Mouse (Mus musculus): Measurements from ENCODE around the gene Stx19. TPM values are rescaled to one million over a fixed set of nuclear protein-coding genes. Genes with fewer than 3 reads are reported as not detected.

Stx19 gene
- polyA plus RNA-seq, 1 experiment from 2014 or later, result 0.59 TPM

DNA sequence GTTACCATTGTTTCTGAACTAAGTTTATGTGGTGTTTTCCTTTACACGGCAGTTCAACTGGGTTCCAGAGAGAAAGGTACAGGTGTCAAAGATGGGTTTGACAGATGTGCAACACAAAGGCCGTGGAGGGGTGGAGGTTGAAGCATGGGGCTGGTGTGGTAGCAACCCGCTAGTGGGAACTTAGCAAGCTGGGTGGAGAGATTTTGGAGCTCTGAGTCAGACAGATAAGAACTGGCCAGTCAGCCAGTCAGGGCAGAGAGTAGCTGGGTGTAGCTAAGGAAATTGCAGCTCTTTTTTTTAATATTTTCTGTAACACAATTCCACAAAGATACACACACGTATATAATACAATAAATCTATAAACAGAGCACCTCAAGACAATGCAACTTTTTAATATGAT, 3.6 kb upstream of the Stx19 start:
- Histone ChIP-seq H3K27ac (replicated peaks) (no peak overlapping the region), H3K9me3 (no peaks in the 10 kb centered on the region), H3K4me3 (no peak overlapping the region), H3K4me1 (no peaks in the 10 kb centered on the region), H3K27me3 (no peaks in the 10 kb centered on the region), H3K4me2 (replicated peaks) (no peak overlapping the region), H3K9ac (replicated peaks) (no peak overlapping the region), H3K36me3 (no peaks in the 10 kb centered on the region)
- WGBS, result 91% methylated on average over 4 of the region's 4 CpGs
- ATAC-seq (replicated peaks), result no peak

GRCm38 (mm10) chr16:62813790-62814189, 686 bp upstream of the Stx19 start:
- WGBS, result 72% methylated on average over 5 of the region's 5 CpGs
- Histone ChIP-seq H3K27ac (replicated peaks) (no peak overlapping the region), H3K4me2 (replicated peaks) (no peak overlapping the region), H3K27me3 (no peaks in the 10 kb centered on the region), H3K9ac (replicated peaks) (no peak overlapping the region), H3K4me1 (no peaks in the 10 kb centered on the region), H3K4me3 (no peak overlapping the region), H3K9me3 (no peaks in the 10 kb centered on the region), H3K36me3 (no peaks in the 10 kb centered on the region)
- no peak for ATAC-seq (replicated peaks)

DNA sequence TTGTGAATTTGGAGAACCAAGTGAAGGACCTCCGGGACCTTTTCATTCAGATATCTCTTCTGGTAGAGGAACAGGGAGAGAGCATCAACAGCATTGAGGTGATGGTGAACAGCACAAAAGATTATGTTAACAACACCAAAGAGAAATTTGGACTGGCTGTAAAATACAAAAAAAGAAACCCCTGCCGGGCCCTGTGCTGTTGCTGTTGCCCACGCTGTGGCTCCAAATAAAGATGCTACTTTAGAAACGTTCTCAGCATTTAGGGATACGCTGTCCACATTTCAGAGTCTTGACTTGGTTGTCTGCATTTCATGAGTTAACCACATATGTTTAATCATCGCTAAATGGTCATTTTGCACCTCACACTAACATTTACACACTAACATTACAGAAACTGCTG, 8.0 kb downstream of the Stx19 start:
- WGBS, result 97% methylated on average over 6 of the region's 6 CpGs
- H3K4me2 ChIP-seq (replicated peaks), result no peak overlapping the region
- H3K27me3 ChIP-seq, result no peaks in the 10 kb centered on the region
- H3K4me1 ChIP-seq, result no peaks in the 10 kb centered on the region
- H3K9ac ChIP-seq (replicated peaks), result no peak overlapping the region
- H3K9me3 ChIP-seq, result no peaks in the 10 kb centered on the region
- H3K36me3 ChIP-seq, result no peaks in the 10 kb centered on the region
- ATAC-seq (replicated peaks), result no peak
- no peak overlapping the region for H3K4me3 ChIP-seq
- H3K27ac ChIP-seq (replicated peaks), result no peak overlapping the region

DNA sequence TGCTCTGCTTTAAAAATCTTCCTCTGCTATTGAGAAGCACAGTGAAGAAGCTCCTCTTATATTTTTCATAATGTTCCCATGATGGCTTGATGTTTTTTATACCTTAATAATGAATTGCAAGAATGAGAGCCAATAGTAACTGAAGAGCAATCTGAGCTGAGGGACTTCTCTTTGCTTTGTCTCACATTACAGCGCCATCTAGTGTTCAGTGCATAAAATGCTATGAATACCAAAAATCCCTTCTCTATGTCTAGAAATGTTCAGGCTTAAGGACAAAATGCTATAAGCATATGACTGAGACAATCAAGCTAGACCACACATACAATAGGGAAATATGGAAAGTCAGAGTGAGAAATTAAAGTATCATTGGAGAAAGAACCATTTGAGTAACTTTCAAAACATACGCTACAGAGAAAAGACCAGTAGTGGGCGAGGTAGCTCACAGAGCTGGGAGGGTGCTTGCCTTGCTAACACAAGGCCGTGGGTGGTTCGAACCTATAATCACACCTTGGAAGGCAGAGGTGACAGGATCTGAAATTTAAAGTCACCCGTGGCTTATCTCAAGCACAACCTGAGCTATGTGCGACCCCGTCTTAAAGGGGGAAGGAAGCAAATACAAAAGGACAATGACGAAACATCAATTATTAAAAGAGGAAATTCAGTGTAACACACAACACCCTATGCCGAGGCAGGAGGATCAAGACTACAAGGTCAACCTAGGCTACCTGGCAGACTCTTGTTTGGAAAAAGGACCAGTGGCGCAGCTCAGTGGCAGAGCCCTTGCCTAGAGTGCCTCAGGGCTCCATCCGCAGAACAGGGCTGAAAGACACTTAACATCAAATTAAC, 11.9 kb downstream of the Stx19 start:
- Histone ChIP-seq H3K4me1 (no peaks in the 10 kb centered on the region), H3K9me3 (no peaks in the 10 kb centered on the region), H3K36me3 (no peaks in the 10 kb centered on the region), H3K4me3 (no peak overlapping the region), H3K4me2 (replicated peaks) (no peak overlapping the region), H3K9ac (replicated peaks) (no peak overlapping the region), H3K27me3 (no peaks in the 10 kb centered on the region), H3K27ac (replicated peaks) (no peak overlapping the region)
- peak; percentile 38; the same call in 1 of the 2 replicates for ATAC-seq (replicated peaks)
- WGBS, result 77% methylated on average over 12 of the region's 12 CpGs

- H3K36me3 ChIP-seq, result no peaks in the 10 kb centered on the region
- no peaks in the 10 kb centered on the region for H3K9me3 ChIP-seq
- ATAC-seq (replicated peaks), result no peak
- no peaks in the 10 kb centered on the region for H3K27me3 ChIP-seq
- H3K9ac ChIP-seq (replicated peaks), result no peak overlapping the region
- H3K4me2 ChIP-seq (replicated peaks), result no peak overlapping the region
- H3K27ac ChIP-seq (replicated peaks), result no peak overlapping the region
- H3K4me3 ChIP-seq, result no peak overlapping the region
- 90% methylated on average over 2 of the region's 2 CpGs for WGBS
- no peaks in the 10 kb centered on the region for H3K4me1 ChIP-seq
These were observed 17.6 kb downstream of the Stx19 start for GRCm38 (mm10) chr16:62832027-62832426.

DNA sequence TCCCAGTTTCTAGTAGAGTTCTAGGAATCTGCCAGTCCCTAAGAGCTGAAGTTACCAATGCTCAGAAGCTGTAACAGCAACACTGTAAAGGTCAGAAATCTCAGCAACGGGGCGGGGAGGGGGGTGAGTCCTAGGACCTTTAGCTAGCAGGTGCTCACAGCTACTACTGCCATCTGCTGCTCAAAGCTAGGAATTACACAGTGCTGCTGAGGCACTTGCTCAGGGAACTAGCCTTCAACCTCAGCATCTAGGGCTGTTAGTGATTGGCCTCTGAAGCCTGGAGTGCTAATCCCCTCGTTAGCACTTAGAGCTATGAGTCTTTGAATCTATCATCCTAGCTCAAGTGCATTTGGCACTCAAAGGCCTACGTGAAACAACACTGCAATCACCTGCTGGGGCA, 18.0 kb downstream of the Stx19 start:
- no peaks in the 10 kb centered on the region for H3K4me1 ChIP-seq
- peak; percentile 41; the same call in 1 of the 2 replicates for ATAC-seq (replicated peaks)
- H3K4me2 ChIP-seq (replicated peaks), result no peak overlapping the region
- no peaks in the 10 kb centered on the region for H3K36me3 ChIP-seq
- H3K27me3 ChIP-seq, result no peaks in the 10 kb centered on the region
- H3K9ac ChIP-seq (replicated peaks), result no peak overlapping the region
- no peak overlapping the region for H3K4me3 ChIP-seq
- H3K27ac ChIP-seq (replicated peaks), result no peak overlapping the region
- WGBS, result 11% methylated on average over 4 of the region's 4 CpGs
- no peaks in the 10 kb centered on the region for H3K9me3 ChIP-seq

DNA sequence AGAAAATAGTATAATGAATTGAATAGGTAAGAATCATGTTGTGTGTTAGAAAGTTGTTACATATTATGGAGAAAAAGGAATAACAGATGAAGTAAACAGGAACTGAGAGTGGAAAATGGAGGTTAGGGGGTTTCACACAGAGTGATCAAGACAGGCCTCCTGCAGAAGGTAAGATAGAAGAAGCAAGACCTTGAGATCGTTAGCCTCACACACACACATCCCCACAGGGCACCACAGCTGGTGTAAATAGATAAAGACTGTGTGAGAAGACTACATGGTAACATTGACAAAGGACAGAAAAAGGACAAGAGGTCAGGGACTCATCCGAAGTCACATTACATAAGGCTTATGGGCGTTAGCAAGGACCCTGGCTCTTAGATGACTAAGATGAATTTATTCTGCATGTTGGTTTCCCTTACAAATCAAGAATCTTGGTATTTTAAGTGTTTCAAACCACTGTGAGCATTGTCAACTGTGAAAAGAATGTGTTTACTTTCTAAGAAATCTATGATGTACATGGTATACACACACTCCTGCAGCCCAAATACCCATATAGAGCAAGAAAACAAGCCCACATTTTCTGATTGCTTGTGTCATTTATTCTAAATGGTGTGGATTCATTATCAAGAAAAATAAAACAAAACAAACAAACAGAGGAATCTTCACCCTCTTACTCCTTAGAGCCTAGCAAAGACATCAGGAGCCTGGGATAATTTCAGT, 19.7 kb downstream of the Stx19 start:
- WGBS, result 63% methylated on average over 3 of the region's 3 CpGs
- no peak for ATAC-seq (replicated peaks)
- Histone ChIP-seq H3K27me3 (no peaks in the 10 kb centered on the region), H3K4me1 (no peaks in the 10 kb centered on the region), H3K36me3 (no peaks in the 10 kb centered on the region), H3K27ac (replicated peaks) (no peak overlapping the region), H3K9me3 (no peaks in the 10 kb centered on the region), H3K4me3 (no peak overlapping the region), H3K4me2 (replicated peaks) (no peak overlapping the region), H3K9ac (replicated peaks) (no peak overlapping the region)

GRCm38 (mm10) chr16:62845341-62845740, 30.9 kb downstream of the Stx19 start:
- H3K4me2 ChIP-seq (replicated peaks), result peak overlapping the region; percentile 66
- no peak overlapping the region for H3K9ac ChIP-seq (replicated peaks)
- WGBS, result 92% methylated on average over 6 of the region's 6 CpGs
- no peak for ATAC-seq (replicated peaks)
- H3K9me3 ChIP-seq, result no peaks in the 10 kb centered on the region
- peak overlapping the region; percentile 68 for H3K4me3 ChIP-seq
- no peak overlapping the region for H3K27ac ChIP-seq (replicated peaks)
- no peaks in the 10 kb centered on the region for H3K27me3 ChIP-seq
- peaks cover 28% of the 10 kb centered on the region for H3K4me1 ChIP-seq
- H3K36me3 ChIP-seq, result no peaks in the 10 kb centered on the region

GRCm38 (mm10) chr16:62846498-62847312, 32.2 kb downstream of the Stx19 start, which contains the start of gene Arl13b:
Gene Arl13b (minus strand): TSS chr16:62847040.
- Histone ChIP-seq H3K27me3 (no peaks in the 10 kb centered on the region), H3K4me3 (peak within 1 kb of the TSS; percentile 68), H3K4me1 (peaks cover 28% of the 10 kb centered on the region), H3K9me3 (no peaks in the 10 kb centered on the region), H3K27ac (replicated peaks) (peak within 1 kb of the TSS; percentile 68), H3K9ac (replicated peaks) (peak within 1 kb of the TSS; percentile 68), H3K4me2 (replicated peaks) (peak within 1 kb of the TSS; percentile 66), H3K36me3 (no peaks in the 10 kb centered on the region)
- under 1% methylated on average over 52 of the region's 52 CpGs for WGBS
- ATAC-seq (replicated peaks), result peak; percentile 100

- Histone ChIP-seq H3K4me3 (no peak overlapping the region), H3K9me3 (no peaks in the 10 kb centered on the region), H3K27ac (replicated peaks) (no peak overlapping the region), H3K36me3 (no peaks in the 10 kb centered on the region), H3K27me3 (no peaks in the 10 kb centered on the region), H3K9ac (replicated peaks) (no peak overlapping the region), H3K4me1 (peaks cover 4% of the 10 kb centered on the region; the same call in 1 of the 2 replicates), H3K4me2 (replicated peaks) (no peak overlapping the region)
- 85% methylated on average over 3 of the region's 3 CpGs for WGBS
- no peak for ATAC-seq (replicated peaks)
These were observed 38.2 kb downstream of the Stx19 start for GRCm38 (mm10) chr16:62852464-62853252.

DNA sequence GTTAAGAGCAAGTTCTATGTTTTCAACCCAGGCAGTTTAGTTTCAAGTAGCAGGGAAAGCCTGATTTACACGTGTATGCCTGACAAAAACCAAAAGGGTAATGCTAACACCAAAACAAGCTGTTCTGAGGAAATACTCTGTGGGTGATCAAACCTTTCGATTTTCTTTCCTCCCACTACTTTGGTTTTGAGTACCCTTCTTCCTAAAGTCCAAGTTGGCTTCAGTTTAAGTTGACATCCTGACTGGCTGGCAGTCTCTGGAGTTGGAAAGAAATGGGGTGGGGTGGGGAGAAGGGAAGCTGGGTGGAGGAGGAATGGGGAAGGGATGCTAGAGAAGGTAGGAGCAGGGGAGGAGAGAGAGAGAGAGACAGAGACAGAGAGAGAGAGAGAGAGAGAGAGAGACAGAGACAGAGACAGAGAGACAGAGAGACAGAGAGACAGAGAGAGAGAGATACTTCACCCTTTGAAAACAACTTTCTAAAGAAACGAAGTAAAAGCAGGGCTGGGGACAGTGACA, 39.2 kb downstream of the Stx19 start:
- peak overlapping the region; percentile 70 for H3K4me2 ChIP-seq (replicated peaks)
- no peak overlapping the region for H3K27ac ChIP-seq (replicated peaks)
- H3K4me3 ChIP-seq, result peak overlapping the region; percentile 49
- no peak for ATAC-seq (replicated peaks)
- H3K9me3 ChIP-seq, result no peaks in the 10 kb centered on the region
- no peaks in the 10 kb centered on the region for H3K36me3 ChIP-seq
- H3K4me1 ChIP-seq, result peaks cover 4% of the 10 kb centered on the region; the same call in 1 of the 2 replicates
- H3K27me3 ChIP-seq, result no peaks in the 10 kb centered on the region
- H3K9ac ChIP-seq (replicated peaks), result peak overlapping the region; percentile 60
- WGBS, result 17% methylated on average over 3 of the region's 3 CpGs
